Mouse (Mus musculus) MEL (cell line): ENCODE results near the gene Atp6v0e. TPM values are rescaled to one million over a fixed set of nuclear protein-coding genes. Genes with fewer than 3 reads are reported as not detected.

Experiments
- DNase-seq: peaks from one replicate; pipeline ENCODE4 v3.0.0; 2011; ENCODE audit warnings: low read depth, low spot score
- H3K27ac ChIP-seq: 2 replicates; pipeline ENCODE4 v1.5.1; 2012; ENCODE audit warnings: low read depth, mild to moderate bottlenecking, control low read depth, low read length, moderate library complexity; ENCODE audit not compliant: control insufficient read depth
- H3K27me3 ChIP-seq, 2 experiments: fragments of 150-350 bp in 1 of 2; sonication (generic) in 1 of 2; 2 replicates each; pipeline ENCODE4 v1.6.1; 2012; ENCODE audit warnings: low read length in 2 of 2, mild to moderate bottlenecking in 2 of 2, improper control_type of control experiment in 1 of 2, moderate library complexity in 1 of 2; ENCODE audit not compliant: insufficient read depth in 2 of 2, control insufficient read depth in 1 of 2
- H3K36me3 ChIP-seq, 2 experiments: 2 replicates each; pipeline ENCODE4 v1.6.1; 2012 to 2014; ENCODE audit warnings: low read length in 2 of 2, improper control_type of control experiment in 1 of 2, inconsistent platforms in 1 of 2, mild to moderate bottlenecking in 1 of 2; ENCODE audit not compliant: insufficient read depth in 2 of 2, control insufficient read depth in 1 of 2
- H3K4me1 ChIP-seq, 2 experiments: fragments of 150-350 bp in 1 of 2; sonication (generic) in 1 of 2; 2 replicates each; pipeline ENCODE4 v1.6.1; 2012; ENCODE audit warnings: low read length in 2 of 2, improper control_type of control experiment in 1 of 2, mild to moderate bottlenecking in 1 of 2; ENCODE audit not compliant: insufficient read depth in 2 of 2, control insufficient read depth in 1 of 2
- H3K4me3 ChIP-seq, 2 experiments: fragments of 150-350 bp in 1 of 2; sonication (generic) in 1 of 2; 2 replicates each; pipeline ENCODE4 v1.5.1; 2012; ENCODE audit warnings: low read depth in 2 of 2, low read length in 2 of 2, mild to moderate bottlenecking in 2 of 2, moderate library complexity in 2 of 2, control low read depth in 1 of 2, improper control_type of control experiment in 1 of 2; ENCODE audit not compliant: control insufficient read depth in 1 of 2, insufficient read depth in 1 of 2
- H3K79me2 ChIP-seq: 2 replicates; pipeline ENCODE4 v1.6.1; 2012; ENCODE audit warnings: mild to moderate bottlenecking, low read length, moderate library complexity; ENCODE audit not compliant: control insufficient read depth, poor library complexity, insufficient read depth
- H3K9ac ChIP-seq: 2 replicates; pipeline ENCODE4 v1.6.1; 2012; ENCODE audit warnings: low read depth, mild to moderate bottlenecking, control low read depth, low read length, moderate library complexity; ENCODE audit not compliant: control insufficient read depth, poor library complexity, severe bottlenecking
- H3K9me3 ChIP-seq: fragments of 150-350 bp; sonication (generic); replicated peaks from 2 replicates; pipeline ENCODE4 v1.6.1; 2012; ENCODE audit warnings: mild to moderate bottlenecking, low read length, improper control_type of control experiment, moderate library complexity; ENCODE audit not compliant: insufficient read depth
- BHLHE40 ChIP-seq: IDR thresholded peaks from 2 replicates; pipeline ENCODE4 v1.6.1; 2012; ENCODE audit warnings: low read depth, mild to moderate bottlenecking, inconsistent platforms, low read length, improper control_type of control experiment, borderline replicate concordance
- CHD2 ChIP-seq: IDR thresholded peaks from 2 replicates; pipeline ENCODE4 v1.6.1; 2011; ENCODE audit warnings: low read length, improper control_type of control experiment
- CTCF ChIP-seq, 3 experiments: IDR thresholded peaks in 2 of 3; conservative IDR thresholded peaks in 1 of 3; 2 replicates each; pipeline ENCODE4 v1.5.1; 2011 to 2012; ENCODE audit warnings: low read length in 3 of 3, low read depth in 2 of 3, mild to moderate bottlenecking in 2 of 3, improper control_type of control experiment in 1 of 3, inconsistent platforms in 1 of 3, mixed read lengths in 1 of 3, moderate library complexity in 1 of 3; ENCODE audit not compliant: control insufficient read depth in 1 of 3, insufficient read depth in 1 of 3, poor library complexity in 1 of 3, severe bottlenecking in 1 of 3
- ELF1 ChIP-seq: IDR thresholded peaks from 2 replicates; pipeline ENCODE4 v1.6.1; 2014; ENCODE audit warnings: low read depth, mild to moderate bottlenecking, inconsistent platforms, low read length, improper control_type of control experiment, moderate library complexity
- GABPA ChIP-seq: IDR thresholded peaks from 2 replicates; pipeline ENCODE4 v1.6.1; 2012; ENCODE audit warnings: low read depth, mild to moderate bottlenecking, inconsistent platforms, low read length, improper control_type of control experiment, moderate library complexity
- KAT2A ChIP-seq: conservative IDR thresholded peaks from 2 replicates; pipeline ENCODE4 v1.6.1; 2012; ENCODE audit warnings: low read depth, low read length, improper control_type of control experiment, inconsistent platforms
- MAFK ChIP-seq: IDR thresholded peaks from 2 replicates; pipeline ENCODE4 v1.6.1; 2011; ENCODE audit warnings: low read depth, mild to moderate bottlenecking, low read length, improper control_type of control experiment, borderline replicate concordance
- MAX ChIP-seq: IDR thresholded peaks from 2 replicates; pipeline ENCODE4 v1.6.1; 2011; ENCODE audit warnings: low read length, improper control_type of control experiment
- MEF2A ChIP-seq: IDR thresholded peaks from 2 replicates; pipeline ENCODE4 v1.6.1; 2014; ENCODE audit warnings: low read depth, mild to moderate bottlenecking, inconsistent platforms, low read length, improper control_type of control experiment; ENCODE audit not compliant: poor library complexity, insufficient replicate concordance, severe bottlenecking; ENCODE audit errors: extremely low read depth
- MYB ChIP-seq: IDR thresholded peaks from 2 replicates; pipeline ENCODE4 v1.6.1; 2011; ENCODE audit warnings: mild to moderate bottlenecking, low read depth, low read length, improper control_type of control experiment
- POLR2A ChIP-seq, 2 experiments: IDR thresholded peaks; 2 replicates each; pipeline ENCODE4 v1.6.1; 2011 to 2012; ENCODE audit warnings: low read length in 2 of 2, mild to moderate bottlenecking in 2 of 2, control low read depth in 1 of 2, improper control_type of control experiment in 1 of 2, low read depth in 1 of 2, moderate library complexity in 1 of 2; ENCODE audit not compliant: control insufficient read depth in 1 of 2, insufficient read depth in 1 of 2, poor library complexity in 1 of 2
- POLR2AphosphoS5 ChIP-seq: IDR thresholded peaks from 2 replicates; pipeline ENCODE4 v1.6.1; 2012; ENCODE audit warnings: low read depth, borderline replicate concordance, mild to moderate bottlenecking, inconsistent platforms, low read length, moderate library complexity, mixed read lengths
- SIN3A ChIP-seq: IDR thresholded peaks from 2 replicates; pipeline ENCODE4 v1.6.1; 2012; ENCODE audit warnings: low read length, improper control_type of control experiment, inconsistent platforms
- TCF12 ChIP-seq: IDR thresholded peaks from 2 replicates; pipeline ENCODE4 v1.6.1; 2014; ENCODE audit warnings: low read depth, mild to moderate bottlenecking, inconsistent platforms, low read length, improper control_type of control experiment, moderate library complexity
- USF1 ChIP-seq: IDR thresholded peaks from 2 replicates; pipeline ENCODE4 v1.6.1; 2014; ENCODE audit warnings: low read depth, mild to moderate bottlenecking, inconsistent platforms, low read length, improper control_type of control experiment, moderate library complexity
- USF2 ChIP-seq, 2 experiments: IDR thresholded peaks; 2 replicates each; pipeline ENCODE4 v1.6.1; 2011 to 2012; ENCODE audit warnings: improper control_type of control experiment in 2 of 2, low read length in 2 of 2, borderline replicate concordance in 1 of 2, inconsistent platforms in 1 of 2, low read depth in 1 of 2, mild to moderate bottlenecking in 1 of 2; ENCODE audit not compliant: insufficient read depth in 1 of 2
- ZC3H11A ChIP-seq: IDR thresholded peaks from 2 replicates; pipeline ENCODE4 v1.6.1; 2012; ENCODE audit warnings: low read depth, mild to moderate bottlenecking, inconsistent platforms, low read length, improper control_type of control experiment
- ZKSCAN1 ChIP-seq: IDR thresholded peaks from 2 replicates; pipeline ENCODE4 v1.6.1; 2012; ENCODE audit warnings: low read depth, mild to moderate bottlenecking, inconsistent platforms, low read length, improper control_type of control experiment, moderate library complexity
- polyA plus RNA-seq, 2 experiments: library from polyadenylated mRNA; stranded (reverse) in 1 of 2; unstranded in 1 of 2; fragments of >175 nt in 1 of 2; fragments of >200 nt in 1 of 2; gene quantifications; 2 replicates each; pipeline versions ENCODE4 v1.2.1 to v1.2.4; 2012; ENCODE audit warnings: low replicate concordance in 2 of 2, low read depth in 1 of 2; ENCODE audit not compliant: insufficient read length in 2 of 2, insufficient read depth in 1 of 2, missing spikeins in 1 of 2
- total RNA-seq: library from RNA; depleted of rRNA; stranded (reverse); fragments of 300-350 nt; gene quantifications from 2 replicates; pipeline ENCODE4 v1.2.3, GENCODE M21; 2012

The Atp6v0e gene
- total and polyA plus RNA-seq, 3 experiments = 173 to 200 TPM; not detected in 1

GRCm38 (mm10) chr17:26662978-26663683 lies at the start of gene Atp6v0e (continued):
- TF ChIP-seq GABPA = peak; percentile 65; the same call in 1 of the 2 replicates
- TF ChIP-seq ZKSCAN1 = no peak
- TF ChIP-seq POLR2A (IDR thresholded peaks at IDR 0.05; ENCODE audit: control insufficient read depth in 1 of 2, insufficient read depth in 1 of 2, low read depth in 1 of 2, low read length in 2 of 2, poor library complexity in 1 of 2) = peak in 1 of 2 experiments; percentile 96; a peak in 3 of 4 replicates
- peak; percentile 51; the same call in 1 of the 2 replicates for TF ChIP-seq USF1
- peak; percentile 89 for TF ChIP-seq SIN3A

GRCm38 (mm10) chr17:26614286-26614685 lies 48.7 kb upstream of the Atp6v0e start:
- TF ChIP-seq MYB (no peak), MAFK (no peak), POLR2A (IDR thresholded peaks at IDR 0.05; ENCODE audit: control insufficient read depth in 1 of 2, insufficient read depth in 1 of 2, low read depth in 1 of 2, low read length in 2 of 2, poor library complexity in 1 of 2) (no peak), BHLHE40 (no peak), ZC3H11A (no peak), KAT2A (no peak), MEF2A (no peak), CTCF (IDR thresholded peaks at IDR 0.05 in 2 of 3, conservative IDR thresholded peaks at IDR 0.05 in 1 of 3; ENCODE audit: control insufficient read depth in 1 of 3, insufficient read depth in 1 of 3, low read depth in 2 of 3, low read length in 3 of 3, poor library complexity in 1 of 3, severe bottlenecking in 1 of 3) (no peak), TCF12 (no peak), GABPA (no peak), USF2 (IDR thresholded peaks at IDR 0.05; ENCODE audit: borderline replicate concordance in 1 of 2, insufficient read depth in 1 of 2, low read depth in 1 of 2, low read length in 2 of 2) (no peak), CHD2 (no peak), POLR2AphosphoS5 (no peak), ELF1 (no peak), MAX (no peak)
- TF ChIP-seq, all 39 proteins: peak for 0
- DNase-seq = no peak
- Histone ChIP-seq H3K79me2 (no peaks in the 10 kb centered on the region), H3K27me3 (no peaks in the 10 kb centered on the region), H3K4me3 (no peak overlapping the region), H3K9ac (no peak overlapping the region), H3K9me3 (no peaks in the 10 kb centered on the region), H3K27ac (no peak overlapping the region), H3K36me3 (peaks cover 0 to 2% of the 10 kb centered on the region in 2 experiments; a peak in 2 of 4 replicates), H3K4me1 (no peaks in the 10 kb centered on the region)
